Mouse (Mus musculus) neural tube, embryonic 12.5 days (tissue): ENCODE data around the gene Dcaf5. TPM values are rescaled to one million over a fixed set of nuclear protein-coding genes. Genes with fewer than 3 reads are reported as not detected.

Experiments used
- ATAC-seq: fragments of 200-750 bp; cut with Nextera tagmentation; 2 replicates; pipeline ENCODE4 v1.8.0; 2017; ENCODE audit warnings: low read depth, mild to moderate bottlenecking, moderate TSS enrichment, moderate library complexity; ENCODE audit not compliant: low FRiP score
- H3K27ac ChIP-seq: fragments of 300-500 bp; sonication (generic); 2 replicates; pipeline ENCODE4 v1.5.1; 2016
- H3K27me3 ChIP-seq: fragments of 300-500 bp; sonication (generic); replicated peaks from 2 replicates; pipeline ENCODE4 v1.6.1; 2016; ENCODE audit warnings: mild to moderate bottlenecking
- H3K36me3 ChIP-seq: fragments of 300-500 bp; sonication (generic); 2 replicates; pipeline ENCODE4 v1.6.1; 2016; ENCODE audit warnings: mild to moderate bottlenecking
- H3K4me1 ChIP-seq: fragments of 300-500 bp; sonication (generic); 2 replicates; pipeline ENCODE4 v1.6.1; 2016
- H3K4me2 ChIP-seq: fragments of 300-500 bp; sonication (generic); replicated peaks from 2 replicates; pipeline ENCODE4 v1.6.1; 2016; ENCODE audit warnings: mild to moderate bottlenecking
- H3K4me3 ChIP-seq: fragments of 300-500 bp; sonication (generic); 2 replicates; pipeline ENCODE4 v1.5.1; 2016
- H3K9ac ChIP-seq: fragments of 300-500 bp; sonication (generic); 2 replicates; pipeline ENCODE4 v1.6.1; 2016; ENCODE audit warnings: mild to moderate bottlenecking
- H3K9me3 ChIP-seq: fragments of 300-500 bp; sonication (generic); 2 replicates; pipeline ENCODE4 v1.6.1; 2016; ENCODE audit warnings: mild to moderate bottlenecking
- WGBS: fragments of 180-500 bp; shearing (Covaris S2); methylation state at CpG from one replicate; pipeline ENCODE4 v1.1.7; 2016; 5-methylcytosine and 5-hydroxymethylcytosine counted together
- polyA plus RNA-seq: library from polyadenylated mRNA; unstranded; fragments of >200 nt; fragmentation: Nextera tagmentation; extraction: Ambion mirVana; gene quantifications from 2 replicates; pipeline ENCODE4 v1.2.1, GENCODE M21; 2016

Gene Dcaf5
- polyA plus RNA-seq, 1 experiment from 2014 or later = 23.7 TPM

DNA sequence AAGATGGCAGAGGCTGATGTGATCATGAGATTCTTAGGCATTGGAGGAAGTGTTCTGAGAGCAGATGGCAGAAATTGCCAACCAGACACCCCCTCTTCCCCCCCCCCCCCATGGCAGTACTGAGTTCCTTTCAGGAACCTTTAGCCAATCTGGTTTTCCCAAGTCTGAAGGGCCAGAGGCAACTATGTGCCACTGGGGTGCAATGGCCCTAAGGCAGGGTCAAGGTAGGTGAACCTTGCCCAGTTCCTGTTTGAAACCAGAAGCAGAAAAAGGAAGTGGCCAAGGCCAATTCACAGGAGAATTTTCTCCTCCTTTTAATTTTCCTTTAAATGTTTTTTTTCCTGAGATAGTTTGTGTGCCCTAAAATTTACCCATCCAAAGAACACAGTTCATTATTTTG, 110.4 kb downstream of the Dcaf5 start:
- H3K4me2 ChIP-seq = no peak overlapping the region
- H3K9ac ChIP-seq = no peak overlapping the region
- no peak for ATAC-seq
- no peaks in the 10 kb centered on the region for H3K27me3 ChIP-seq
- no peak overlapping the region for H3K27ac ChIP-seq
- H3K4me3 ChIP-seq = no peak overlapping the region
- peaks cover 11% of the 10 kb centered on the region; the same call in 1 of the 2 replicates for H3K4me1 ChIP-seq
- no peaks in the 10 kb centered on the region for H3K9me3 ChIP-seq
- no peaks in the 10 kb centered on the region for H3K36me3 ChIP-seq

DNA sequence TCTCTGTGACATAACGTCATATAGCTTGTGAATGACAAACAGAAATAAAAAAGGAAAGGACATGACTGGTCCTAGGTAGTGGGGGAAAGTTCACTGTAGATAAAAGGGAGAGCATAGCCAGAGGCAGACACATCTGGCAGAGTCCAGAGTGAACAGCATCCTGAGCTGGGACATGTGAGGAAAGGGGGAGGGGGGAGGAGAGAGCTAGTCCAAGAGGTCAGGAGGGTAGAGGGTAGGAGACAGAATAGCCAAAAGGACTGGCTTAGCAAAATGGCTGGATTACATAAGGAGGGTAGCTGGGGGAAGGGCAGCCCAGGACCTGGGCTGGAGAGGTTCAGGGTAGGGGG, 111.6 kb downstream of the Dcaf5 start:
- 68% methylated on average over 1 of the region's 1 CpGs for WGBS
- no peak for ATAC-seq
- Histone ChIP-seq H3K9ac (no peak overlapping the region), H3K9me3 (no peaks in the 10 kb centered on the region), H3K4me3 (no peak overlapping the region), H3K27me3 (no peaks in the 10 kb centered on the region), H3K36me3 (no peaks in the 10 kb centered on the region), H3K4me1 (0 out of 2 replicates have a peak, but pooled peaks cover 6% of the 10 kb centered on the region), H3K27ac (no peak overlapping the region), H3K4me2 (no peak overlapping the region)

DNA sequence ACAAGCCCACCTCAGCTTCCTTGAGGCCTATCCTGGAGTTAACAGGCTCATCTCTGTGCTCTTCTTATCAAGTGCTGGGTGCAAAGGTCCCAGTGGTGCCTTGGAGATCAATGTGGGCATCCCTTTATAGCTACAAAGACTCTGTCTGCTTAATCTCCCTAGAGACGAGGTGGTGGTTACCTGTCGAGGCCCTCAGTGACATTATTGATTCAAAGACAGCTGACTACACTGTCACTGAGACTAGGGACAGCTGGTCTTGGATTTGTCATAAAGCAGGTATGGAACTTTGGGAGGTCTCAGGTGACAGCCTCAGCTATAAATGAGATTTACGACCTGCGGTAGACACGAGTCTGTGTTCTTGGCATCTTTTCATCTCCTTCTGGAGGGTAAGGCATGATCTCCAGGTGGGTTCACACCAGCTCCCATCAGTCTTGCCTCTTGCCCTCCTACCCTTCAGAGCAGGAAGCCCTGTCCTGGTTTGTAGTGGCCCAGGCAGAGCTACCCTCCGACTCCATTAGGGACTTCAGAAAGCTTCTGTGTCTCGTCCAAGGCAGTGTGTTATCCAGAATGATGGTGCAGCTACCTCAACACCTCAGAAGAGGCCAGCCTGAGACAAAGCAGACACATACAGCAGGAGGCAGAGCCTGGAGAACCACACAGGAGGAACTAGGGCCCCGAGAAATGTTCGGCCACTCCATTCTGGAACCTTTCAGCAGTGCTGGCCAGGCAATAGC, 112.2 kb downstream of the Dcaf5 start:
- no peaks in the 10 kb centered on the region for H3K27me3 ChIP-seq
- no peak overlapping the region for H3K4me2 ChIP-seq
- H3K4me3 ChIP-seq = no peak overlapping the region
- no peaks in the 10 kb centered on the region for H3K36me3 ChIP-seq
- no peaks in the 10 kb centered on the region for H3K9me3 ChIP-seq
- H3K4me1 ChIP-seq = 0 out of 2 replicates have a peak, but pooled peaks cover 6% of the 10 kb centered on the region
- ATAC-seq = no peak
- WGBS = 73% methylated on average over 9 of the region's 9 CpGs
- no peak overlapping the region for H3K9ac ChIP-seq
- no peak overlapping the region for H3K27ac ChIP-seq

DNA sequence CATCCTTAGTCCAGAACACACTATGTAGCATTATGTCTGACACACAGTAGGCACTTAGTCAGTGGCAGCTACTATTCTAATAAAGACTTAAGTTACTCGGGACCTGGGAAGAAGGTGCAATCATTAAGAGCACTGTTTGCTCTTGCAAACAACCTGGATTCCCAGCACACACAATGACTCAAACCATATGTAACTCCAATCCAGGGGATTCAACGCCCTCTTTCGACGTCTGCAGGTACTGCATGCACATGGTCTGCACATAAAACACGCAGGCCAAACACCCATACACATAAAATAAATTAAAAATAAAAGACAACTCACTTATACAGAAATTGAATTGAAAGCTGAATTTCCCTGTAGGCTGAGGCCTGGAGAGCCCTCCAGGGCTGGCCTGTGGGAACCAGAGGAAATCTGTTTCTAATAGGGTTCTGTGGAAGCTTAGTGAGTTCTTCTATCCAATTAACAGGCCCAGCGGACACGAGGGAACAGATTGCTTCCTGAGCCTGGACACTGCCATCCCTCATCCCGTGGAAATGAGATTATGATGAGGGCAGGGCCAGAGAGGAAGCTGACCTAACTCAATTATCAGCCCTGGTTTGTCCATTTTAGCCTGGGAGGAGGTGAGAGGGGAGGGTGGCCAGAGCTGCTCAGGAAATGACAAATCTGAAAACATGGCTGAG, 112.9 kb downstream of the Dcaf5 start:
- H3K27me3 ChIP-seq = no peaks in the 10 kb centered on the region
- 84% methylated on average over 8 of the region's 8 CpGs for WGBS

DNA sequence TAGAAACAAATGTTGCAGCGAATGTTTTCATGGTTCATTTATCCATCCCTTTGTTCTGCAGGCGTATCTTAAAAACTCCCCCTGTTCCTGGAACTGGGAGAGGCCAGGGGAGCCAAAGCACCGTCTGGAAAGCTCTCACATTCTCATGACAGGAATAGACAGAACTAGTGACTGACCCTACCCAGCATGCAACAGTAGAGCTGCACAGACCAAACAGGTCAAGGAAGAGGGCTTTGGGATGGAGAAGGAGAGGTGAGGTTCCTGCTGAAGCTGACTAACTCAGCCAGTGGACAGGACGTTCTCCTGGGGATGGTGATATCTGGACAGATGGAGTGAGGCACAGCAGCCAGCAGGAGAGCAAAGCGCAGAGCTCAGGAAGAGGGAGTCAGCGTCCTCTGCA, 113.9 kb downstream of the Dcaf5 start:
- Histone ChIP-seq H3K4me3 (no peak overlapping the region), H3K27me3 (no peaks in the 10 kb centered on the region), H3K9me3 (no peaks in the 10 kb centered on the region), H3K36me3 (no peaks in the 10 kb centered on the region), H3K27ac (no peak overlapping the region), H3K9ac (no peak overlapping the region), H3K4me1 (0 out of 2 replicates have a peak, but pooled peaks cover 6% of the 10 kb centered on the region), H3K4me2 (no peak overlapping the region)
- no peak for ATAC-seq
- 75% methylated on average over 6 of the region's 6 CpGs for WGBS

More for the DNA sequence above, 112.9 kb downstream of the Dcaf5 start:
- Histone ChIP-seq H3K4me3 (no peak overlapping the region), H3K9ac (no peak overlapping the region), H3K4me1 (0 out of 2 replicates have a peak, but pooled peaks cover 6% of the 10 kb centered on the region), H3K9me3 (no peaks in the 10 kb centered on the region), H3K36me3 (no peaks in the 10 kb centered on the region), H3K4me2 (no peak overlapping the region), H3K27ac (no peak overlapping the region)
- no peak for ATAC-seq

DNA sequence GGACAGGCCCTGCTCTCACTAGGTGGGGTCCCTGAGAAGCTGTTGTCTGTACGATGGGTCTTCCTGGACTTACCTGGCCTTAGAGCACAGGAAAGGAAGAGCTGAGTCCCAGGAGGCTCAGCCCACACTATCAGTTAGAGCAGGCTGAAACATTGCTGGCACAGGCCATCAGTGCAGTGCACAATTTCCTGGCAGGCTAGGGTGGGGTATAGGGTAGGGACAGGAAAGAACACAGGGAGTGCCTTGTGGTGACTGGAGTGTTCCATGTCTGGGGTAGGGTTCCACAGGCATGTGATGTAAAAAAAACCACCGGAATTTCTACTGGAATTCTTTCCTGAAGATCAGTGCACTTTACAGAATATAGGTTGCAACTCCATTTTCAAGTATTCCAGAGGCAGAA, 117.3 kb downstream of the Dcaf5 start:
- Histone ChIP-seq H3K36me3 (no peaks in the 10 kb centered on the region), H3K4me2 (no peak overlapping the region), H3K9me3 (no peaks in the 10 kb centered on the region), H3K27ac (no peak overlapping the region), H3K9ac (no peak overlapping the region), H3K27me3 (no peaks in the 10 kb centered on the region), H3K4me3 (no peak overlapping the region), H3K4me1 (no peaks in the 10 kb centered on the region)
- WGBS = 83% methylated on average over 2 of the region's 2 CpGs
- no peak for ATAC-seq

DNA sequence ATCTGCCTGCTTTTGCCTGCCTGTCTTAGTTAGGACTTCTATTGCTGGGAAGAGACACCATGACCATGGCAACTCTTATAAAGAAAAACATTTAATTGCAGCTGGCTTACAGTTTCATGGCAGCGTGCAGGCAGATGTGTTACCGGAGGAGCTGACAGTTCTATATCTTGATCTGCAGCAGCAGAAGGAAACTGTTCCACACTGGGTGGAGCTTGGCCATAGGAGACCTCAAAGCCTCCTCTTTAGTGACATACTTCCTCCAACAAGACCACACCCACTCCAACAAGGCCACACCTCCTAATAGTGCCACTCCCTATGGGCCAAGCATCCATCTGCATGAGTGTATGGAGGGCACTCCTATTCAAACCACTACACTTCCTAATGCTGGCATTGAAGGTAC, 121.1 kb downstream of the Dcaf5 start:
- H3K36me3 ChIP-seq = no peaks in the 10 kb centered on the region
- no peak for ATAC-seq
- no peaks in the 10 kb centered on the region for H3K4me1 ChIP-seq
- no peak overlapping the region for H3K27ac ChIP-seq
- no peak overlapping the region for H3K4me3 ChIP-seq
- whole genome bisulfite sequencing = 92% methylated on average over 2 of the region's 2 CpGs
- H3K27me3 ChIP-seq = no peaks in the 10 kb centered on the region
- H3K4me2 ChIP-seq = no peak overlapping the region
- H3K9me3 ChIP-seq = no peaks in the 10 kb centered on the region
- no peak overlapping the region for H3K9ac ChIP-seq

DNA sequence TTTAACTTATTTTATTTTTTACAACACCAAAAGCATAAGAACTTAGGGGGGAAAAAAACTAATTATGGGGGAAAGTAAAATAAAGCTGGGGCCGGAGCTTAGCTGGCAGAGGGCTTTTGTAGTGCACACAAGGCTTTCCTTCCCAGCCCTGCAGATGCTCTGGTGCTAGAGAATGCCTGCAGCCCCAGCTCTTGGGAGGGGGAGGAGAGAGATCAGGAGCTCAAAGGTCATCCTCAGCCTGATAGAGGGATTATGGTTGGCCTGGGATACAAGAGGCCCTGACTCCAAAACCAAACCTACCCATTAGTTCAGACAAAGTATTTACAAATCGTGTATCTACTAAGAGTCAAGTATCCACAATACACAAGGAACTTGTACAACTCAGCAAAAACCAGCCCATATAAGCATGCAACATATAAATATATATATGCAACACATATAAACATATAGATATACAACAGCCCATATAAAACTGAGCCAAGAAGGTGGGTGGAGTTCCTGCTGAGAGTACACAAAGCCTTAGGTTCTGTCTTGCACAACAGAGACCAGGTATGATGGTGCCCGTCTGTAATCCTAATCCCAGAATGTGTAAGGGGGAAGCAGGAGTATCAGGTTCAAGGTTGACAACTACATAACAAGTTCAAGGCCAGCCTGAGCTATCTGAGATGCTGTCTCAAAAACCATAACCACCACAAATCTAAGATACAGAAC, 124.3 kb downstream of the Dcaf5 start:
- Histone ChIP-seq H3K27ac (no peak overlapping the region), H3K4me2 (no peak overlapping the region), H3K4me1 (no peaks in the 10 kb centered on the region), H3K9ac (no peak overlapping the region), H3K9me3 (no peaks in the 10 kb centered on the region), H3K27me3 (no peaks in the 10 kb centered on the region), H3K4me3 (no peak overlapping the region), H3K36me3 (no peaks in the 10 kb centered on the region)
- WGBS = 86% methylated on average over 3 of the region's 3 CpGs
- no peak for ATAC-seq

DNA sequence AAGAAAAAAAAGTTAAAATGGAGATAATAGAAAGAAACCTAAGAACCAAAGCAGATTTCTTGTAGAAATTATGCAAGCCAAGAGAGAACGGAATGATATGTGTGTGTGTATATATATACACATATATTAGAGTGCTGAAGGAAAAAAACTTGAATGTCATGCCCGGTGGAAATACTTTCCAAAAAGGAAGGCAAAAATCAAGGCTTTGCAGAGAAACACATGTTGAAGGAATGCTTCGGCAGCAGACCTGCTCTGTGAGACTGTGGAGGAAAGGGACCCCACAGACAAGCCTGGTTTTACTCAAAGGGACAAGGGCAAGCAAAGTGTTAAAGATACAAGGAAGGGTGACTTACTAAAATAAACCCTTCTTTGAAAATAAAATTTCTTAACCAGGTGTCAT, 128.8 kb downstream of the Dcaf5 start:
- ATAC-seq = no peak
- no peak overlapping the region for H3K4me3 ChIP-seq
- no peaks in the 10 kb centered on the region for H3K9me3 ChIP-seq
- H3K36me3 ChIP-seq = no peaks in the 10 kb centered on the region
- H3K27ac ChIP-seq = no peak overlapping the region
- H3K9ac ChIP-seq = no peak overlapping the region
- 82% methylated on average over 3 of the region's 3 CpGs for WGBS
- H3K4me2 ChIP-seq = no peak overlapping the region
- H3K27me3 ChIP-seq = no peaks in the 10 kb centered on the region
- H3K4me1 ChIP-seq = no peaks in the 10 kb centered on the region

DNA sequence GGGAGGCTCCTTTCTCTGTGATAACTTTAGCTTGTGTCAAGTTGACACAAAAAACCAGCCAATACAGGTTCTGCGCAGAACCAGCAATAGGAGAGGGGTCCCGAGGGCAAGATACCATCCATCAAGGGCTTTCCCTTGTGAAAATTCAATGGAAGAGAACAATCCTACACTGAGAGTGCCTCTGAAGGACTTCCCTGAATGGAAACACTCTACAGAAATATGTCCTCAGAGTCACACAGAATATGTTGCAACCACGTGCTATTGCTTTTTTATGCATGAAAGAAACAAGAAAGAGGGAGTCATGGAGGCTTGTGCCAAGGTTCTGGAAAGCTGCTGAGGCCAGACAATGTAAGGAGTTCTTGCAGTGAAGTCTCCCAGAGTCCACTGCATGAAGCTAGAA, 131.9 kb downstream of the Dcaf5 start:
- no peak overlapping the region for H3K27ac ChIP-seq
- no peak for ATAC-seq
- 89% methylated on average over 3 of the region's 3 CpGs for WGBS

DNA sequence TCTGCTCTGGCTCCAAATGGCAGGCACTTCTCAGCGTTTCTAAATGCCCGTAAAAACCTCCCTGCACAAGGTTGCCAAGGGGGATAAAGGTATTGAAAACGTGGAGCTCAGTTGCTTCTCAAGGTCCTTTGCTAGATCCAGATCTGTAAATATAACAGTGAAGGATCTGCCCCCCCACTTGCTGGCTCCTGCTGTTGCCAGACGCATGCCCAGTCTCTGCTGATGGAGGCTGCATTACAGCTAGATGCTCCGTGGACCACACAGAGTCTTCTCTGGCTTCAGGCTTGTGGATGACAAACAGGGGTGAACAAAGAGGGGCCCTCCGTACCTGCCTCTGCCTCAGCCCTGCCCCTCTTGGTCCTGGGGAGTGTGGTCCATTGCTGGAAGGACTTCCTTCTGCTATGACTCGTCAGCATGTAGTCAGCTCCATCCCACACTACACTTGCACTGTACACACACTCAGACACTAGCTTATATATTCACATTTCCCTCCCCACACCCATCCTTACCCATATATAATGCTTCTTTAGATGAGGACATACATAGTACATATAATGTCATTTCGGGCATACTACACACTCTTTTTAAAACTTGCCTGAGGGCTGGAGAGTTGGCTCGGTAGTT, 135.5 kb downstream of the Dcaf5 start:
- Histone ChIP-seq H3K27me3 (no peaks in the 10 kb centered on the region), H3K4me1 (no peaks in the 10 kb centered on the region), H3K36me3 (no peaks in the 10 kb centered on the region), H3K27ac (no peak overlapping the region), H3K9me3 (no peaks in the 10 kb centered on the region), H3K9ac (no peak overlapping the region), H3K4me2 (no peak overlapping the region), H3K4me3 (no peak overlapping the region)
- no peak for ATAC-seq
- 80% methylated on average over 9 of the region's 9 CpGs for WGBS

More for the DNA sequence above, 131.9 kb downstream of the Dcaf5 start:
- no peaks in the 10 kb centered on the region for H3K9me3 ChIP-seq
- no peaks in the 10 kb centered on the region for H3K27me3 ChIP-seq
- H3K9ac ChIP-seq = no peak overlapping the region
- no peak overlapping the region for H3K4me2 ChIP-seq
- no peaks in the 10 kb centered on the region for H3K36me3 ChIP-seq
- no peaks in the 10 kb centered on the region for H3K4me1 ChIP-seq
- H3K4me3 ChIP-seq = no peak overlapping the region

DNA sequence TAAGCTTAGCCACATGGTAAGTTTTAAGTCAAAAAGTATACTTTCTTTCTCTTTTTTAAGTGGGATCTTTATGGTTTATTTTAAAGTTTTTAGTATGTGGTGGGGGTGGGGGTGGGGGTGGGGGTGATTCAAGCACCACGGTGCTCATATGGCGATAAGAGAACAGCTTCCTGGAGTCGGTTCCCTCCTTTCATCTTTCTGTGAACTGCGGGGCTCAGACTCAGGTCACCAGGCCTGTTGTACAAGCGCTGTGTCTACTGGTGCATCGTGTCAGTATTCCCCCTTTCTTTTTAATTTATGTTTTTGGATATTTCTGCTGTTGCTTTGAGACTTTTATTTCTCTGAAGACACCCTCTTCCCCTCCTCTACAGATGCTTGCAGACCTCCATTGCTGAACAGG, 137.7 kb downstream of the Dcaf5 start:
- 77% methylated on average over 6 of the region's 6 CpGs for WGBS
- Histone ChIP-seq H3K4me3 (no peak overlapping the region), H3K4me1 (no peaks in the 10 kb centered on the region), H3K36me3 (no peaks in the 10 kb centered on the region), H3K27ac (no peak overlapping the region), H3K4me2 (no peak overlapping the region), H3K9me3 (no peaks in the 10 kb centered on the region), H3K27me3 (no peaks in the 10 kb centered on the region), H3K9ac (no peak overlapping the region)
- ATAC-seq = no peak
